Mouse (Mus musculus): ENCODE results near the gene Zc2hc1b.

GRCm38 (mm10) chr10:13177973-13178624 lies at the start of gene Zc2hc1b:
- TF ChIP-seq CTCF (IDR thresholded peaks at IDR 0.05; ENCODE audit: low read depth, low read length): no peak
- TF ChIP-seq POLR2A (IDR thresholded peaks at IDR 0.05; ENCODE audit: extremely low read depth, insufficient read depth, low read length): no peak

All from liver, adult 2 months (tissue).